Mouse (Mus musculus) heart, postnatal 25 days (tissue): ENCODE measurements around the gene Mtus2. TPM values are rescaled to one million over a fixed set of nuclear protein-coding genes. Genes with fewer than 3 reads are reported as not detected.
A peak's percentile ranks its signal among the peaks of the same experiment; 100 is the strongest.
"Not testable (repeated sequence)": the region's sequence is repeated elsewhere in the genome, so short reads cannot be mapped to it uniquely, and the experiment has no call there.

Experiments
- DNase-seq: peaks from one replicate; pipeline ENCODE4 v3.0.0; 2022; ENCODE audit warnings: low spot score
- intact Hi-C: fragments of 180-260 bp; cut with DNase I; formaldehyde crosslinking; loops from one replicate; pipeline ENCODE4 v1.15.1; 2025
- total RNA-seq, 2 experiments: library from RNA; stranded (reverse); gene quantifications; 2 replicates each; pipeline ENCODE4 v1.2.3; 2021

Gene Mtus2
- total RNA-seq, 2 experiments from 2014 or later: 98.1 to 109 TPM

DNA sequence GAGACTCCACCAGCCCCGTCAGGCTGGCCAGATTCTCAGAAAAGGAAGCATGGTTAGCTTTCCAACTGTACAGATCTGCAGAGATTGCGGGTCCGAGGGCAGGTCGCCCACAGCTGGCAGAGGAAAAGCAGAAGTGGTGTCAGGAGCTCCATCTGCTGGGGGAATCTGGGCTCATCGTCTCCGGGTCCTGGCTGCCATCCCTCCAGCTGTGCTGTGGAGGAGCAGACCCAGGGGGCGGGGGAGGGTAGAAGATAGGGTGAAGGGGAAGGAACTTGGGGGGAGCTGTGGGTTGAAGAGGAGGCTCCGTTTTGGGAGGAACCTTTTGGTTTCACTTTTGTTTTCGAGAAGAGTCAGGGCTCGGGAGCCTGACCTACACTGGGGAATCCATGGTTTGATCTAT, 353.7 kb downstream of the Mtus2 start:
- no peak for DNase-seq
- intact Hi-C loops: no loop called here

DNA sequence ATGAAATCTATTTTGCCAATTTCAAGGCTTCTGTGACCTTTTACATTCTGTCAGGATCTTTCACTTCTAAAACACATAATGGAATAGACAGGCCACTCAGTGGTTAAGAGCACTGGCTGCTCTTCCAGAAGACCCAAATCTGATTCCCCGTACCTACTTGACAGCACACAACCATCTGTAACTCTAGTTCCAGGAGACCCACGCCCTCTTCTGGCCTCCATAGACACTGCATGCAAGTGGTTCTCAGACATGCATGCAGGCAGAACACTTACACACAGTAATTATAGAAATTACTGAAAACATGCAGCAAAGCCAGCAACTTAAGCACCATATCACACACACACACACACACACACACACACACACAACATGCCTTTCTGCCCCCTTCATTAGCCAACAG, 355.3 kb downstream of the Mtus2 start:
- intact Hi-C loops: no loop called here

DNA sequence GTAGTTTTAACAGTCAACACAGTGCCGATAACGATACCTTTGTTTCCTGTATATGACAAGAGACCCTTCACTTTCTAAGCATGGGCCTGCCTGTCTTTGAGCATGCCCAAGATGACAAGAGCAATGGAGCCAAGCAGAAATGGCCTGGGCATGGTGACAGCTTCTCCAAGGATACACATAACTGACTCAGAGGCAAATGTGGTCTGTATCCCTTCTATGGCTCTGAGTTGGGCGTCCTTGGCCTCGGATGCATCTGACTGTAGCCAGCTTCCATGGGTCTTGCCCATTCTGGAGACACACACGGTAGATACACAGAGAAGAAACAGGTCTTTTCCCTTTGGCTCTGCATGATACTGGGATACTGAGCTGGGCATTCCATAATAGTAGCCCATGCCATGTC, 357.8 kb downstream of the Mtus2 start:
- intact Hi-C loops: no loop called here
- no peak for DNase-seq

More for the DNA sequence above, 355.3 kb downstream of the Mtus2 start:
- no peak for DNase-seq

DNA sequence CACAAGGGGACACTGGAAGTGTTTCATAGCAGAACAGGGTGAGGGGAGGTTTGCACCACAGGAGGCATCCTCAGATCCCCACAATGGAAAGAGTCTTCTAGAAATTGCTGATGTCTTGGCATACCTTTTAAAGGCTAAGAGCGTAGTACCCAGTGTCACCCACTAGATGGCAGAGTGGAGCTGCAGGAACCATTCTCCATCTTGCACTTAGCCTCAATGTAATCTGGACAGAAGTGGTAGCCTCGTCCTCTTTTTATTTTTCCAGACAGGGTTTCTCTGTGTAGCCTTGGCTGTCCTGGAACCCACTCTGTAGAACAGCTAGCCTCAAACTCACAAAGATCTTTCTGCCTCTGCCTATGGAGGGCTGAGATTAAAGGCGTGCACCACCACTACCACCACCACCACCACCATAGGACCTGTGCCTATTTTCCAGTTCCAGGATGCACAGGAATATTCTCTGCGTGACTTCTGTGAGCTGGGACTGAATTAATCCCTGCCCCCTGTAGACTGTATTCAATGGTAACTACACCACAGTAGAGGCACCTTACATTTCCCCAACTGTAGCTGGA, 368.3 kb downstream of the Mtus2 start:
- DNase-seq: no peak
- intact Hi-C loops: no loop called here

DNA sequence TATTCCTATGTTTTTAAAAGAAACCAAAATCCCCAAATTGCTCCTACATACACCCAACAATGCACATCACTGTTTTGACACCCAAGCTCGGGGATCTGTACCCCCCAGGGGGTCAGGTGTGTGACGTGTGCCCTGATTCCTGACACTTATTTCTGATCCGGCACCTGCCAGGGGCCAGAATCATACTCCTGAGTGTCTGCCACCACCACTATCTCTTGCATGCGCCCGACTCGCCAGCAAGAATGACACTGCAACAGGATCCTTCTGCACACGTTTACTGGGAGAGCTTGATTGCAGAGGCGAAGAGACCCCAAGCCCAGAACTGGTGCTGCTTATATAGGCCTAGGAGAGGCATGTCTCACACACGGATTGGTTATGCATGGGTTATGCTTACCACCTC, 369.2 kb downstream of the Mtus2 start:
- intact Hi-C loops, DNase-seq: not testable (repeated sequence)

DNA sequence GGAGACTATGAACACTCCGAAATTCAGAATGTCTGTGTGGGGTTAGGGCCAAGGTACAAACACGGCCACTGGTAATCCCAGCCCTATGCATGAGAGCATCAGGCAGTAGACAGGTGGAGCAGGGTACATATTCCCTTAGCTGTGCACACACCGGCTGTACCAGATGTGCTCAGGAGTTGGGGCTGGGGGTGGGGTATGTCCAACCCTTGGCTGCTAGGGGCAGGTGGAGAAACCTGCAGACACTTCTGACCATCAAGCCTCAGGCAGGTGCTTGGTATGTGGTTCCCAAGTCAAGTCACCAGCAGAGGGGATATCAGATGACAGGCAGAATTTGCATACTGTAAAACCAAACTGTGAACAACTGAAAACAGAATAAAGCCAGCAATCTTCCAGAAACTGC, 371.9 kb downstream of the Mtus2 start:
- intact Hi-C loops: no loop called here
- no peak for DNase-seq

DNA sequence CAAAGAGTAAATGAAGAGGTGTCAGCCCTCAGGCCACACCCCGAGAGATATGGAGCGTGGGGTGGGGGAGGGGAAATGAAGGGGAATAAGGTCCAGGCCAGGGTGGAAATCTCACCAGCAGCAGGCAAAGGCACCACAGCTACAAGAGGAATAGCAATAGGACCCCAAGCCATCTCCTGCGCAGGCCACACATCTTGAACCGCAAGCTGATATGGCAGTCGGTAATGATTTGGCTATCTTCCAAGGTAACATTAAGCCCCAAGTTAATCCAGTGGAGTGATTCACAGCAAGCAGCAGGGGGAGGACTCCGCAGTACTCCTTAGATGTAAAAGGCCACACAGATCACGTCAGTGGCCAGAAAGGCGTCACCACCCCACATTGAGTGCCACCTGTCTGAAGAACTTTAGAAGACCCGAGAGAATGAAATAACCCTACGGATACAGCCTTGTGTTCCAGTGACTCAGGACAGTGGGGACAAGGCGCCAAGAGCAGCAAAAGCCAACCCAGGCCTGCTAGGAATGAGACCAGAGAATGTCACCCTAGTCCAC, 374.2 kb downstream of the Mtus2 start:
- intact Hi-C loops: loop anchor here (5.0 kb wide), 1 partner anchor 36 kb away; no protein-coding TSS in a partner anchor
- no peak for DNase-seq

DNA sequence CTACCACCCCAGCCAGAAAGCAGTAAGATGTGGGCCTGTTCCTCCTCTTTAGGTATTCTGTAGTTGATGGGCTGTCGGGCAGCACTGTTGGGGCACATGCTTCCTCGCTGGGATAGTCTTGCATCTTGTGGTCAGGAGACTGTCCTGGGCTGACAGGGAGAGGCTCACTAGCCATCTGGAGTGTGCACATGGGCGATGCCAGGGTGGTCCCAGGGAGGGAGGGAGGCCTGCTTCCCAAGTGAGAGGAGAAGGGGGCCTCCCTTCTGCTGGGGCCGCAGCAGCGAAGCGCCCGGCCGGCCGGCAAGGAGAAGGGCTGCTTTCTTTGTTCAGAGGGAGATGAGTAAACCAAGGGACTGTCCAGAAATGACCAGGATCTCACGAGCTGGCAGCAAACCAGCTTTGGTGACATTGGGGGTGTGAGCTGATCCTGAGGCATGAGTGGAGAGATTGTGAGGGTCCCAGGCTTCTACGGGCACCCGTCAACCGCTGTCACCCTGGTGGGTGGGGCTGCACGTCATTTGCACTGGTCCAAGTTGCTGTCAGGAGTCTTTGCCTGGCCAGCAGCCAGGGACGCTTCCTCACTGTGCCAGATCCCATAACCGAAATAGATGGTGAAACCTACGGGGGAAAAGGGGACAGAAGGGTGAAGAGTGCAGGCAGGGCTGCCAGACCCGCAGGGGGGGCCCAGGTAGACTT, 375.0 kb downstream of the Mtus2 start:
- DNase-seq: no peak
- intact Hi-C loops: loop anchor here (1.0 to 5.0 kb wide), 3 partner anchors 35 to 463 kb away; no protein-coding TSS in a partner anchor

DNA sequence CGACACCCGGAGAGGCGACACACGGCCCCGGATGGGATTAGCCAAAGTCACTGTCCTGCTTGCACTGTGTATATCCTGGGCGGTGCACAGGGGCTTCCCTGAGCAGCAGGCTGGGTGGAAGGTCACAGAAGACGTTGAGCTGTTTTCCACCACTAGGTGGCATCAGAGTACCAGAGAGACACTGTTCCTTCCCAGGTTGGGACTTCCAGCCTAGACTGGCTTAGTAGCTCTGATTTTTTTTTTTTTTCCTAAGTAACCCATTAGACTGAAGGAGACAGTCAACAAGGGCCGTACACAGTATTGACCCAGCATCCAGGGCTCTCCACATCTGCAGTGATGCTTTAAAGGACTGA, 375.5 kb downstream of the Mtus2 start:
- DNase-seq: peak; percentile 42
- intact Hi-C loops: loop anchor here (1.0 to 5.0 kb wide), 3 partner anchors 35 to 462 kb away; no protein-coding TSS in a partner anchor

DNA sequence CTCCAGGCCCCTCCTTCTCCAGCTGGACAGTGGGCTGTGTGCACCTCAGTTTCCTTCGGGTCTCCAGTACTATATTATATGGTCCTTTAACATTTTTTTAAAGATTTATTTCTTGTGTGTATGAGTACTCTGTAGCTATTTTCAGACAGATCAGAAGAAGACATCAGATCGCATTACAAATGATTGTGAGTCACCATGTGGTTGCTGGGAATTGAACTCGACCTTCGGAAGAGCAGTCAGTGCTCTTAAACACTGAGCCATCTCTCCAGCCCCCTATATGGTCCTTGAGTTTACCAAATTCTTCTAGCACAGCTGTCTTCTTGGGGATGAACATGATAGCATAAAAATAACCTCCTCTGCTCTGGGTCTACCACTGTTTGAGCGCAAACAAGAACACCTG, 382.0 kb downstream of the Mtus2 start:
- intact Hi-C loops: no loop called here
- DNase-seq: no peak

DNA sequence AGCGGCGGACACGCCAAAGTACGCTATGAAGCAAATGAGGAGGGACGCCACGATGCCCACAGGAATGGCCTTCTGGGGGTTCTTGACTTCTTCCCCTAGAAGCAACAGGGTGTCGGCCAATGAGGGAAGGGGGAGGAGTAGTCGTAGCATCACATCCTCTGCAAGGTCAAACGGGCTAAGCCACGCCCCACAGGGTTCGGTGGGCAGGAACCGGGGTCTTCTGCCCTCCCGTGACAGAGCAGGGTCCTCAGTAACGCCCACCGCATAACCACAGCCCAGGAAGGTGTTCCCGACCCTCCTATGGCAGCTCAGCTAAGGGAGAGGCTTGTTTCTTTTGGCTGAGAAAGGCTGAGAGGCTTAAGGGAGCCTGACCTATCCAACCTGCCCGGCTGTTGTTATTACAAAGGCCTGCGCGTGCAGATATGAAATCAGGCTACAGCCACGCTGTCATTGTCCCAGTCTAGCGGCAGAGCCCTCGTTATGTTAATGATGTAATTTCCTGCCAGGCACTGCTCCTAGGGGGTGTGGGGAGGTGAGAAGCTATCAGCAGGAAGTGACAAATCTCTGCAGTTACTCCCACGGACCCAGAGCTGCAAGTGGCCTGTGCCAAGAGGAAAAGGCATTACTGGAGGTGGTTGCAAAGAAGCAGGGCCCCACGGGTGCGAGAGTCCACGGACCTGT, 385.1 kb downstream of the Mtus2 start:
- peak; percentile 65 for DNase-seq
- intact Hi-C loops: loop anchor here (5.0 kb wide), 1 partner anchor 210 kb away; the partner anchor contains the start of gene Ubl3

DNA sequence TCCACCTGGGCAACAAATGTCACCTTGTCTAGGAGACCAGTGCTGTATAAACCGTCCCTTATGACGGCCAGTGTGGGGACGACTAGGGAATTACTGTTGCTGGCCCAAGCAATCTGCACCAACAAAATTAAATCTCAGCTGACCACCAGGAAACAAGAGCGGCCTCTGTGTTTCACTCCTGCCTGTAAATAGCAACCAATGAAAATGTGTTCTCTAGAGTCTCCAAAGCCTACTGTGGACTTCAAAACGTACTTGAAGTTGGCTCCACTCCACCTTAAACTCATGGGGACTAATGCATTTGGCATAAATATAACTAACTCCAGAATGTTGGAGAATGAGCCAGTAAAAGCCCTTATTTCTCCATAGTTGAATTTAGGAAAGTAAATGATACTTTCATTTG, 387.3 kb downstream of the Mtus2 start:
- intact Hi-C loops: loop anchor here (5.0 kb wide), 1 partner anchor 208 kb away; the partner anchor contains the start of gene Ubl3
- DNase-seq: no peak

DNA sequence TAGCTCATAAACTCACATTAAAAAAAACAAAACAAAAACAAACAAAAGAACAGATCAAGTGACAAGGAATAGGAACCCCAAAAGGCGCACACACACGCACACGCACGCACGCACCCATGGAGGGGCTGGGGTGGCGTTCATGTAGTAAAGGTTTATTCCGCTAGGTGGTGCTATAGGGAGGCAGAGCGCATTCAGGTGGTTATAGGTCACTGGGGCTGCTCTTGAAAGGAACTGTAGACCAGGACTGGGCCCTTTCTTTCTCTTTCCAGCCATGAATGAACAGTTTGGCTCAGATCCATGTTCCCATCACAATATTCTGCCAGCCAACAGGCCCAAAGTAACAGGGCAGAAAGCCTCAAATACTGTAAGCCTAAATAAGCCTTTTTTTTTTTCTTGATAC, 389.4 kb downstream of the Mtus2 start:
- intact Hi-C loops: no loop called here
- no peak for DNase-seq

DNA sequence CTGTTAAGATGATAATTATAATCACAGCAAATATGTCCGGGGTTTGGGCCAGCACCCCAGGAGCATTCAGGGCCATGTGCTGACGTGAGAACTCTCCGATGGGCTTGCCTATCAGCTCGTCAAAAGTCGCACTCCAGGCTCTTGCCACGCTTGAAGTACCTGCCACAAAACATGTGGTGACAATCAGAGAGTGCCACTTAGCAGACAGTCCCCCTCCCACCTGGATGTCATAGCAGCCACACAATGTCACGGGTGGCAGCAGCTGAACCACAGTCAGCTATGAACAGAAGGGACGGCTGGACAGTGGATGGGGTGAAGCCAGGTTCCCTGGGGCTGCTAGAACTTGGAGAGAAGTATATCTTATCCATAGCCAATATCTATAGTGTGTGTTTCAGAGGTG, 391.0 kb downstream of the Mtus2 start:
- DNase-seq: no peak
- intact Hi-C loops: no loop called here

DNA sequence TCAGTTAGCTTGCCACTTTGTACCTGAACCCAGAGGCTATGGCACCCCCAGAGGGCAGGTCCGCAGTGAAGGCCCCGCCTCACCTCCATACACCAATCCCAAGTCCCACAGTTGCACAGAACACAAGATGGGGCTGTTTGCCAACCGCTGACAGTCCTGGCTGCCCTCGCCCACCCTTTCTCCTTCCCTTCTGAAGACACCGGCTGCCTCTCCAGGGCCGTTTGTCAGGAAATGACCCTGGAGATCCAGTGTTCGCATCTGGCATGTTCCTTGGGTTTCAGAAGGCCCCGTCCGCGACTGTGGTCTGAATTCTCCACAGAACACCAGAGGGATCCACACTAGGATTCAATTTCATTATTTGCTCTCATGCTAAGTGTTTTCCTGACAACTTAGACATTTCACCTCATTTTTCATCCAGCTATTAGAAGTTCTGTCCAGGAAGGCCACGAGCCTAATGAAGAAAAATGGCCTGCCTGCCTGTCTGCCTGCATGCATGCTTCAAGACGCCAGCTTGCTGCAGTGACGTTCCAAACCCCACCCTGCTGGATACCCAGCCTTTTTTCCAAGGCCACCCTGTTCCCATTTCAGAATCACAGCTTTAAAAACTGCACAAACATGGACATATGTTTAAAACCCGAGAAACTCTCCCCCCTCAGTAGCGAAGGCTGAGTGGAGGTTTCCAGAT, 392.3 kb downstream of the Mtus2 start:
- DNase-seq: no peak
- intact Hi-C loops: no loop called here

DNA sequence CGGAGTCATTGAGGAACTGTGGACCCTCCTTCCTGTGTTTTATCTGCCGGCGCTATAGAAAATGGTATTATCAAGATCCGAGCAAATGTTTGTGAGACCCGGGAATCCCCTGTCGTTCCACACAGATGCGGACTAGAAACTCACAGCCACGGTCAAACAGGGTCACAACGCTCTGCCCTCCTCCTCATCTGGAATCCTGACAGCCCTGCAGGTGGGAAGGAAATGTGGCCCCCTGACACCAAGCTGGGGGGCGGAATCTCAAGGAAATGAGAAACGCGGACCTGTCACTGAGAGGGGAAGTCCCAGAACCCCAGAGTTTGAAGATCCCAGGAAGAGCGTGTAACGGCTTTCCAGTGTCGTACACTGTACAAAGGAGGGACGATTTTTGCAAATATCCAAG, 396.3 kb downstream of the Mtus2 start:
- intact Hi-C loops: no loop called here
- DNase-seq: no peak

DNA sequence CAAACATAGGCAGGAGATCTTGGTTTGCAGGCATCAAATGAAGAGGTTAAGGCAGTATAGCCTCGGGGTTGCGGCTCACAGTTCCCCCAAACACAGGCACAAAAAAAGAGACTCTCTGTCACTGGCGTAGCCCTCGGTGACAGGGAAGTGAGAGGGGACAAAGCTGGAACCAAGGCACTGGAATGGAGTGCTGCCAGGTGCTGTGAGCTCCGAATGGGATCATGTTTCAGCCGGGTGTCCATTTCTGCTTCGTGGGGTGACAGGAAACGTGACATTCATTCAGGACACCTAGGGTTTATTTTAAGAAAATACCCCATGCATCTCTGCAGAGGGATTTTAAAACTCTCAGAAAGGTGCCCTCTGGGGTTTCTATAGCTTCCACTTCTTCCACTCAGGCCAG, 397.4 kb downstream of the Mtus2 start:
- intact Hi-C loops: no loop called here
- no peak for DNase-seq

DNA sequence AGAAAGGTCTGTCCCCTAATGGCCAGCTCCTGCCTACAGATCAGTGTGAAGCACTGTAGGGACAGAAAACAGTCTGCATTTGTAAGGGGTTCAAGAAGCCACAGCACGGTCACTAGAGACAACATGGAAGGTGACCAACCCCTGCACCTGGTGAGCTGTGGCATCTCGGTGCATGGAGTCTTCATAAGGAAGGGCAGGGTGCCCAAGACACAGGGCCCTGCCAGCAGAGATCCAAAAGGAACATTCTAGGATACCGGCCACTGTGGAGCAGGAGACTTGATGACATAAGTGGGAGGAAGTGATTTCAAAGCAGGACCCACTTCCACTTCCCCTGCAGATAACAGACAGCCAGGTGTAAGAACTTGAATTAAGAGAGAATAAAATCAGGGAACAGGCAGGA, 398.7 kb downstream of the Mtus2 start:
- DNase-seq: no peak
- intact Hi-C loops: no loop called here

DNA sequence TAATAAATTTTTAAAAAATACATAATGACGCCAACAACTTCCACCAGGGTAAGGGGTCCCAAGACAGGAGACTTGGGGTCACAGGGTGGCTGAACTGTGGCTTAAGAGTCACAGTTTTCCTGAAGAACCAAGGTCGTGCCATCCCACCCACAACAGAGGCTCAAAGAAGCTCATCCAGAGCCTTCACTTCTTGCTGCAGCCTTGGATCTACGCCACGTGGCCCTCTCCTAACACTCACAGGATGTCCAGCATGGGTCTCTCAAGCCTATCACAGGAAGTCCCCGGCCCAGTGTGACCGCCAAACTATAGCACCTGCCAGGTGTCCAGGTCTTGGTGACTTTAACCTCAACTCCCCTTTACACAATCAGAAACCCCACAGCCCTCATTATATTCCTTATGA, 400.0 kb downstream of the Mtus2 start:
- DNase-seq: no peak
- intact Hi-C loops: no loop called here

DNA sequence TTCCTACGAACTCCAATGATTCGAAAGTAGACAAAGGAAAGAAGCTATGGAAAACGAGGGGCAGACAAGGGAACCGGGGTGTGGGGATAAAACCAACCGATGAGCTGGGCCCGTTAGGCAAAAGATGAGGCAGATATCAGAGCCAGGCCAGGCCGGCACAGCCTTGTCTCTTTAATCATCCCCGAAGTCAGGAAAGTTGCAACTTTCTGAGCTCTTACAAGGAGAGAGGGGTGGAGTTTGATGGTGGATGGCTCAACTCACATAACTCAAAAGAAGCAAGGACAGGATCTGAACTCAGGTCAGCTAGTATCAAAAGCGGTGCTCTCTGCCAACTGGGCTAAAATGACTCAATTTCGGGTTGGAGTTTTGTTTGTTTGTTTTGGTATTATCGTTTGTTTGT, 402.0 kb downstream of the Mtus2 start:
- intact Hi-C loops: no loop called here

More for the DNA sequence above, 402.0 kb downstream of the Mtus2 start:
- DNase-seq: no peak
